Mouse (Mus musculus) forebrain, postnatal 0 days (tissue): ENCODE results near the gene Doc2g. TPM values are rescaled to one million over a fixed set of nuclear protein-coding genes. Genes with fewer than 3 reads are reported as not detected.
"Not testable (repeated sequence)": the region's sequence is repeated elsewhere in the genome, so short reads cannot be mapped to it uniquely, and the experiment has no call there.

Experiments used
- ATAC-seq: fragments of 200-750 bp; cut with Nextera tagmentation; 2 replicates; pipeline ENCODE4 v1.8.0; 2017; ENCODE audit warnings: mild to moderate bottlenecking, moderate library complexity
- DNase-seq: peaks from one replicate; pipeline ENCODE4 v3.0.0-alpha.2; 2015
- H3K27ac ChIP-seq: fragments of 300-500 bp; sonication (generic); 2 replicates; pipeline ENCODE4 v1.5.1; 2014; ENCODE audit warnings: low read depth, mild to moderate bottlenecking, antibody characterized with exemption, low read length, moderate library complexity, mixed read lengths
- H3K27me3 ChIP-seq: fragments of 300-500 bp; sonication (generic); 2 replicates; pipeline ENCODE4 v1.6.1; 2014; ENCODE audit warnings: mild to moderate bottlenecking, low read length, mixed read lengths; ENCODE audit not compliant: insufficient read depth
- H3K36me3 ChIP-seq: fragments of 300-500 bp; sonication (generic); 2 replicates; pipeline ENCODE4 v1.6.1; 2014; ENCODE audit warnings: mild to moderate bottlenecking, moderate library complexity; ENCODE audit not compliant: insufficient read depth
- H3K4me1 ChIP-seq: fragments of 300-500 bp; sonication (generic); 2 replicates; pipeline ENCODE4 v1.6.1; 2014; ENCODE audit warnings: antibody characterized with exemption; ENCODE audit not compliant: insufficient read depth
- H3K4me2 ChIP-seq: fragments of 300-500 bp; sonication (generic); 2 replicates; pipeline ENCODE4 v1.6.1; 2014; ENCODE audit warnings: low read depth, mild to moderate bottlenecking, moderate library complexity
- H3K4me3 ChIP-seq: fragments of 300-500 bp; sonication (generic); 2 replicates; pipeline ENCODE4 v1.5.1; 2014; ENCODE audit warnings: low read depth, low read length, mixed read lengths
- H3K9ac ChIP-seq: fragments of 300-500 bp; sonication (generic); 2 replicates; pipeline ENCODE4 v1.6.1; 2014; ENCODE audit warnings: mild to moderate bottlenecking
- H3K9me3 ChIP-seq: fragments of 300-500 bp; sonication (generic); 2 replicates; pipeline ENCODE4 v1.6.1; 2016; ENCODE audit warnings: low read length
- CTCF ChIP-seq: sonication (generic); IDR thresholded peaks from 2 replicates; pipeline ENCODE4 v1.5.1; 2016; ENCODE audit warnings: antibody characterized with exemption, control low read depth, low read depth
- WGBS: fragments of 180-500 bp; shearing (Covaris S2); extraction: QIAGEN DNeasy Blood & Tissue Kit; methylation state at CpG from one replicate; pipeline ENCODE4 v1.1.7; 2014; 5-methylcytosine and 5-hydroxymethylcytosine counted together
- polyA plus RNA-seq: library from polyadenylated mRNA; unstranded; fragments of >200 nt; fragmentation: Nextera tagmentation; extraction: Ambion mirVana; gene quantifications from 2 replicates; pipeline ENCODE4 v1.2.1, GENCODE M21; 2015
- total RNA-seq: library from RNA; depleted of rRNA; stranded (reverse); fragments of >200 nt; gene quantifications from 2 replicates; pipeline ENCODE4 v1.2.3, GENCODE M21; 2014

Doc2g gene
- total and polyA plus RNA-seq, 2 experiments from 2014 or later: 6.3 to 17.8 TPM

- no peak for DNase-seq
- Histone ChIP-seq H3K36me3 (no peaks in the 10 kb centered on the region), H3K4me1 (no peaks in the 10 kb centered on the region), H3K4me3 (no peak overlapping the region), H3K27me3 (no peaks in the 10 kb centered on the region), H3K27ac (no peak overlapping the region), H3K4me2 (no peak overlapping the region), H3K9me3 (no peaks in the 10 kb centered on the region), H3K9ac (no peak overlapping the region)
- WGBS: 16% methylated on average over 2 of the region's 2 CpGs
- TF ChIP-seq CTCF: peak; percentile 30; the same call in 1 of the 2 replicates
- no peak for ATAC-seq
Observed at GRCm38 (mm10) chr19:3962469-3962868, 40.6 kb upstream of the Doc2g start.

DNA sequence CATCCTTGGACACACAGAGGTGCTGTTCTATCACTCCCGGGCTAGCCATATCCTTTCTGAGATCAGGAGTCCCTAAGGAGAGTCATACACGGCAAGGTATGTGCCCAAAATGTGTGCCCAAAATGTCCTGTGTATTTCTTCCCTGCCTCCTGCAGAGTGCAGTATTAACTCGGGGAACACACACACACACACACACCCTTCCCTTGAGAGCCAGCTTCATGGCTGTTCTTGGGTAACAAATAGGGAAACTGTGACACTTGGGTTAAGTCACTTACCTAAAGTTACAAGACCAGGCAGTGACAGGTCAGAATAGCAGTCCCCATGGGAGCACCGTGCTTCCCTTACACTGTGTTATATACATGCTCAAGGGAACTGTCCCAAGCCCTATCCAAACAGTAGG is 39.1 kb upstream of the Doc2g start:
- no peak for TF ChIP-seq CTCF
- Histone ChIP-seq H3K4me2 (no peak overlapping the region), H3K9ac (no peak overlapping the region), H3K36me3 (no peaks in the 10 kb centered on the region), H3K9me3 (no peaks in the 10 kb centered on the region), H3K4me1 (no peaks in the 10 kb centered on the region), H3K27me3 (no peaks in the 10 kb centered on the region), H3K27ac (no peak overlapping the region), H3K4me3 (no peak overlapping the region)
- ATAC-seq: no peak
- no peak for DNase-seq
- 73% methylated on average over 4 of the region's 4 CpGs for WGBS

DNA sequence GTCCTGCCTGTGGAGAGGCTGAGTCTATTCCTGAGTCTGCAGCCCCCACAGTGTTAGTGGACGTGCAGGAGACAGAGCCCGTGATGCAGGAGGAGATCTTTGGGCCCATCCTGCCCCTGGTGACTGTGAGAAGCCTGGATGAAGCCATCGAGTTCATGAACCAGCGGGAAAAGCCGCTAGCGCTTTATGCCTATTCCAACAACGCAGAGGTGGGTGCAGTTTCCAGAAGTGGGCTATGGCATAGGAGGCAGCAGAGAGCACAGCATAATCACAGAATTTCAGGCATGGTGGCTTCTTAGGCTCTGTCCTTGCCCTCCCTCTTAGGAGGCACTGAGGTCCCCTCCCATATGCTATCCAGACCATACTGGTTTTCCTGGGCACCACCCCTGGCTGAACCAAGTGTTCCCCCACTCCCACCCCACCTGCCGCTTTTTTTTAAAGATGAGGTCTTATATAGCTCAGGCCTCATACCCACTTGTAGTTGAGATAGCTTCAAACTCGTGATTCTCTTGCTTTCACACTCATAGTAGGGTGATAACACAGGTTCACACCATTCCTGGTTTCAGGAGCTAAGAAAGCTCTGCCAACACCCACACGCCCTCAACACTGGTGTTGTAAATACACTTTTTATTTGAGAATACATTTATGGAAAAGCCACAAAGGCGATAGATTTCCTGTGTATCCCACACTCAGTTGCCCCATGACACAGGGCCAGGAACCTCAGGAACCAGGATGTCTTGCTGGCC is 36.6 kb upstream of the Doc2g start:
- H3K27ac ChIP-seq: no peak overlapping the region
- DNase-seq (peak; percentile 40), ATAC-seq (no peak)
- H3K4me1 ChIP-seq: no peaks in the 10 kb centered on the region
- no peaks in the 10 kb centered on the region for H3K27me3 ChIP-seq
- peak; percentile 52 for TF ChIP-seq CTCF
- H3K4me3 ChIP-seq: no peak overlapping the region
- no peaks in the 10 kb centered on the region for H3K36me3 ChIP-seq
- no peak overlapping the region for H3K9ac ChIP-seq
- H3K4me2 ChIP-seq: no peak overlapping the region
- WGBS: 69% methylated on average over 11 of the region's 11 CpGs
- no peaks in the 10 kb centered on the region for H3K9me3 ChIP-seq

DNA sequence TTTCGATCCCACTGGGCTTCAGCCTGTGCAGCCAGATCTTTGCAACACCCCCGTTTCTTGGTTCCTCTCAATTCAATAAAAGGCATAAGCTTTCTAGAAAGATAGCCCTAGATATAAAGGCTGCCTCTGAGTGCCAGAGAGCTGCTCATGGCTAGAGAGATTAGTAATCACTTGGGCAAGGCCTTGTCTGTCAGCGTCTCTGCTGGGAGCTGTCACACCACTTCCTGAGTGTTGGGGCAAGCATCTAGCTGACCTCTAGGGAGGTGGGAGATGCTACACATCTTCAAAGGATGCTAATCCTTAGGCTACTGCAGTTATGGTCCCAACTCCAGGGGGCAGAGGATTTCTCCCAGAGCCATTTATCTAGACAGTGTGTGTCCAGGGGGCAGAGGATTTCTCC is 35.9 kb upstream of the Doc2g start:
- Histone ChIP-seq H3K9me3 (no peaks in the 10 kb centered on the region), H3K27me3 (no peaks in the 10 kb centered on the region), H3K4me3 (no peak overlapping the region), H3K4me1 (no peaks in the 10 kb centered on the region), H3K36me3 (no peaks in the 10 kb centered on the region), H3K4me2 (no peak overlapping the region), H3K27ac (no peak overlapping the region), H3K9ac (no peak overlapping the region)
- TF ChIP-seq CTCF: no peak
- ATAC-seq: no peak
- DNase-seq: no peak
- 69% methylated on average over 3 of the region's 3 CpGs for WGBS

DNA sequence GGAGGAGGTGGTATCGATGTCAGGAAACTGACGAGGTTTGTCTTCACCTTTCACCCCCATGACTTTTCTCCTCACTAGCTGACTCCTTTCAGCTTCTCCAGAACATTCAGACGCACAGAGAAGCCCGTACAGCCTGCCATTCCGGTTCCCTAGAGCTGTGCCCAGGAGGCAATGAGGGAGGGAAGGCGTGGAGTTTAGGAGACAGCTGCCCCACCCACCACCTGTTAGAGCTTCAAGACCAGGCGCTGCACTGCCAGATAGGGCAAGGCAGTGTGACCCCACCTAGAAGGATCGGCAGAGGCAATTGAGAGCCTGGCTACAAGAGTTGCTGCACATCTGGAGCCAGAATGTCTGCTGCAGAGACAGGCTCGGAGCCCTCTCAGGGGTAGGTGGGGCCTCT is 30.9 kb upstream of the Doc2g start, which contains the start of gene Aldh3b2:
TSS of gene Aldh3b2 (plus strand) at position 100 of the 400 bp plus-strand sequence.
- DNase-seq: no peak
- Histone ChIP-seq H3K4me2 (no peak within 1 kb of the TSS), H3K9ac (no peak within 1 kb of the TSS), H3K4me3 (no peak within 1 kb of the TSS), H3K36me3 (no peaks in the 10 kb centered on the region), H3K4me1 (no peaks in the 10 kb centered on the region), H3K9me3 (no peaks in the 10 kb centered on the region), H3K27ac (no peak within 1 kb of the TSS), H3K27me3 (no peaks in the 10 kb centered on the region)
- TF ChIP-seq CTCF: no peak
- 61% methylated on average over 9 of the region's 9 CpGs for WGBS
- no peak for ATAC-seq

DNA sequence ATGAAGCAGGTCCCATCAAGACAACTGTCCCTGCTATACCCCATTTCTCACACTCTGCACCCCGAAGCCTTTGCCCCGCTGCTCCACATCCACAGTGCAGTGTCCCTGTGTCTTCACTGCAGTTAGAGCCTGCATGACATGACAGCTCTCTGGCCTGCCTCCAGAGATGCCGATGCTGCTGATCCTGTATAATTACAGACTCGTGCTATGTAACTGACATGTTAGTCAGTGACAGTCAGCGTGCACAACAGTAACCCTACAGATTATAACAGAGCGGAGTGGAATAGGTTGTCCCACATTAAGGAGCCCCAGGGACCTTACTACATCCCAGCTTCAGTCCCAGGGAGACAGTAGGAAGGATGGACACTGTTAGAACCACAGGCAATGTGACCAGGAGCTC is 28.5 kb upstream of the Doc2g start:
- not testable (repeated sequence) for H3K9me3 ChIP-seq, H3K27me3 ChIP-seq, H3K4me1 ChIP-seq, H3K4me3 ChIP-seq, DNase-seq, H3K36me3 ChIP-seq, H3K27ac ChIP-seq, H3K9ac ChIP-seq, H3K4me2 ChIP-seq
- 49% methylated on average over 6 of the region's 6 CpGs for WGBS
- peak; percentile 78 for ATAC-seq

DNA sequence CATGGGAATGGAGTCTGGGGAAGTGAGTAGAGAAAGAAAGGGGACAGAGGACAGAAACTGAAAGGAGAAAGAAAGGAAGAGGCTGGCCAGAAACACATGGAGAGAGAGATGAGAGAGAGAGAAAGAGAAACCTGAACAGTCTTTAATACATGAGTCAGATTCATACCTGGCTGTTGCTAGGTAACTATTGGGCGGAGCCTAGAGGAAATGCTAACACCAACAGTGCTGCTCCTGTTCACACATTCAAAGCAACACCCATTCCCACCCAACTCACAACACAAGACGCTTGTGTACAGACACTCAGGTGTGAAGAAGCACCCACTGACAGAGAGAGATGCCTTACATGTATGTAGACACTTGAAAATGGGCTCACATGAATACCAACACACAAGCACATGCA is 27.2 kb upstream of the Doc2g start:
- Histone ChIP-seq H3K4me1 (no peaks in the 10 kb centered on the region), H3K36me3 (no peaks in the 10 kb centered on the region), H3K4me2 (no peak overlapping the region), H3K27me3 (no peaks in the 10 kb centered on the region), H3K27ac (no peak overlapping the region), H3K9me3 (no peaks in the 10 kb centered on the region), H3K4me3 (no peak overlapping the region), H3K9ac (no peak overlapping the region)
- TF ChIP-seq CTCF: no peak
- no peak for DNase-seq
- no peak for ATAC-seq
- WGBS: 75% methylated on average over 2 of the region's 2 CpGs
